Mouse (Mus musculus): ENCODE results near the gene Igsf8. TPM values are rescaled to one million over a fixed set of nuclear protein-coding genes. Genes with fewer than 3 reads are reported as not detected.

Igsf8 gene
- polyA plus RNA-seq, 1 experiment = 159 TPM

DNA sequence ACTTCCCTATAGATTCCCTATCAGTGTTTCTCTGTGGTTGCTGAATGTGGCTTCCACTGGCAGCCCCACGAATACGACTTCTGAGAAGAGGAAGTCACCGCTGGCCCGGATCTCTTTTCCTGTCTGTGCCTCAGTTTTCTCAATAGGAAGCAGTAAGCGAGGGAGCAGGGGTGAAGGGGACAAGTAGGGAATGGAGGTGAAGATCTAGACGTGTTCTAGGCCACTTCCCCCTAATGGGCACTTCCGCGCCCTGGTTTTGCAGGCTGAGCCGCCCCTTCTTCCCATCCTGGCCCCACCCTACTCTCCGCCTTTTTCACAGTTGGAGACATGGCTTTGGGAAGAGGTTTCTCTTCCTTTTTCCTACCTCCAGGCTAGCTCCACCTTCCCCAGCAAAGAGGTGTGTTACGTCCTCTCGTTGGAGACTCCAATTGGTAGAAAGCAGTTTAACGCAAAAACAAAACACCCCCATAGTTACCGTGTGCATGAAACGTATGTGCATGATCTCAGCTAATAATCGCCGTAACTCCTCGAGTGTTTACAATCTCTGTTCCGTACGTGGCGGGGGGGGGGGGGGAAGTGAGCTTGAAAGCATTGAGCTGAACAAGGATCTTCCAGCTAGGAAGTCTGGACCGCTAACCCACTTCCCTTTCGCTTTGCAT is 49.9 kb downstream of the Igsf8 start:
- TF ChIP-seq CTCF (IDR thresholded peaks at IDR 0.05; ENCODE audit: borderline replicate concordance, control insufficient read depth, extremely low read depth, insufficient read depth, low read length, poor library complexity) (no peak), POLR2A (IDR thresholded peaks at IDR 0.05; ENCODE audit: control insufficient read depth, extremely low read depth, insufficient read depth, low read length, poor library complexity) (no peak)
- no peaks in the 10 kb centered on the region for H3K36me3 ChIP-seq (ENCODE audit: control insufficient read depth, insufficient read depth, low read length)
- peak overlapping the region; percentile 65 for H3K4me3 ChIP-seq (ENCODE audit: control insufficient read depth, insufficient read depth, low read length)
- H3K27ac ChIP-seq (ENCODE audit: control insufficient read depth, insufficient read depth, low read length) = peak overlapping the region; percentile 73
- peaks cover 32% of the 10 kb centered on the region for H3K4me1 ChIP-seq (replicated peaks; ENCODE audit: control insufficient read depth, insufficient read depth, low read length)
- WGBS = 1% methylated on average over 23 of the region's 23 CpGs
- H3K27me3 ChIP-seq (ENCODE audit: control insufficient read depth, insufficient read depth, low read length) = no peaks in the 10 kb centered on the region
- DNase-seq = peak; percentile 39

DNA sequence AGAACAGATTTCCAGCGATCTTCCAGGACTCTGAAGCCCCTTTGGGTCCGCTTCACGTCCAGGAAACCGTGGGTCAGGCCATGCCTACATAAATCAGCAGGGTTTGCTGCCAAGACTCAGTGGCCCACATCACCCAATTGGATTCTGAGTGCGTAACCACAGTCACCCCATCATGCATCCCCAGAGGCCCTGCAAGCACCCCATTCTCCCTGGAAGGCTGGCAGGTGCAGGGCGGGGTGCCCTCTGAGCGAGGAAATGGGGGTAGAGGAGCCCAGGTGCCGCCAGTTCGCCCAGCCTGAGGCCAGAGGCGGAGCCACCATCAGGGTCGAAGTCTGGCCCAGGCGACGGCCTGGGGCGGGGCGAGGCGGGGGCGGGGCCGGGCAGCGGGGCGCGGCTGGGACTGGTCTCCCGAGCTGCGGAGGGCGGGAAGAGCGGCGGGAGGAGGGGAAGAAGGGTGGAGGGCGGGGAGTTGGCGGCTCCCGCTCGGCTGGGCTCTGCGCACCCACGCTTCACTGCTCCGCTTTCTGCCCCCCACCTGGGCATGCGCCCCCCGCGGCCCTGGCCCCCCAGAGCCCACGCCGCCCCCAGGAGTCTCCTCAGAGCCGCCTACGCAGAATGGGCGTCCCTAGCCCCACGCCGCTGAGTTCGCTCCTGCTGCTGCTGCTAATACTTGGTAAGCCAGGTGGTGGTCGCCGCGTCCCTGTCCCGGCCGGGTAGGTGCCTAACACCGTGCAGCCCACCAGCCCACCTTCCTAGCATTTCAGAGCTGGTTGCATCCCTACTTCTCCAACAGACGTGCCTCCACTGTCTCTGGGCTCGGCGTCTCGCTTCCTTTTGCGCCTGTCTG is 50.7 kb downstream of the Igsf8 start:
- Histone ChIP-seq H3K36me3 (ENCODE audit: control insufficient read depth, insufficient read depth, low read length) (no peaks in the 10 kb centered on the region), H3K4me1 (replicated peaks; ENCODE audit: control insufficient read depth, insufficient read depth, low read length) (peaks cover 30% of the 10 kb centered on the region), H3K4me3 (ENCODE audit: control insufficient read depth, insufficient read depth, low read length) (peak overlapping the region; percentile 65), H3K27ac (ENCODE audit: control insufficient read depth, insufficient read depth, low read length) (peak overlapping the region; percentile 73), H3K27me3 (ENCODE audit: control insufficient read depth, insufficient read depth, low read length) (no peaks in the 10 kb centered on the region)
- peak; percentile 92 for DNase-seq
- under 1% methylated on average over 50 of the region's 55 CpGs for WGBS
- 0 out of 2 replicates have a peak, but pooled peaks have one; percentile 30 for TF ChIP-seq CTCF (IDR thresholded peaks at IDR 0.05; ENCODE audit: borderline replicate concordance, control insufficient read depth, extremely low read depth, insufficient read depth, low read length, poor library complexity)
- peak; percentile 61 for TF ChIP-seq POLR2A (IDR thresholded peaks at IDR 0.05; ENCODE audit: control insufficient read depth, extremely low read depth, insufficient read depth, low read length, poor library complexity)

GRCm38 (mm10) chr1:172312768-172313561 is 51.5 kb downstream of the Igsf8 start:
- 19% methylated on average over 16 of the region's 16 CpGs for WGBS
- H3K4me3 ChIP-seq (ENCODE audit: control insufficient read depth, insufficient read depth, low read length) = peak overlapping the region; percentile 65
- H3K36me3 ChIP-seq (ENCODE audit: control insufficient read depth, insufficient read depth, low read length) = no peaks in the 10 kb centered on the region; the same call in 1 of the 2 replicates
- no peak for DNase-seq
- H3K27ac ChIP-seq (ENCODE audit: control insufficient read depth, insufficient read depth, low read length) = no peak overlapping the region
- H3K4me1 ChIP-seq (replicated peaks; ENCODE audit: control insufficient read depth, insufficient read depth, low read length) = peaks cover 30% of the 10 kb centered on the region
- TF ChIP-seq POLR2A (IDR thresholded peaks at IDR 0.05; ENCODE audit: control insufficient read depth, extremely low read depth, insufficient read depth, low read length, poor library complexity) (no peak), CTCF (IDR thresholded peaks at IDR 0.05; ENCODE audit: borderline replicate concordance, control insufficient read depth, extremely low read depth, insufficient read depth, low read length, poor library complexity) (no peak)
- no peaks in the 10 kb centered on the region for H3K27me3 ChIP-seq (ENCODE audit: control insufficient read depth, insufficient read depth, low read length)

GRCm38 (mm10) chr1:172313613-172314411 is 52.4 kb downstream of the Igsf8 start:
- H3K36me3 ChIP-seq (ENCODE audit: control insufficient read depth, insufficient read depth, low read length) = no peaks in the 10 kb centered on the region; the same call in 1 of the 2 replicates
- H3K4me1 ChIP-seq (replicated peaks; ENCODE audit: control insufficient read depth, insufficient read depth, low read length) = peaks cover 30% of the 10 kb centered on the region
- no peaks in the 10 kb centered on the region for H3K27me3 ChIP-seq (ENCODE audit: control insufficient read depth, insufficient read depth, low read length)
- no peak overlapping the region for H3K4me3 ChIP-seq (ENCODE audit: control insufficient read depth, insufficient read depth, low read length)
- no peak for DNase-seq
- no peak for TF ChIP-seq CTCF (IDR thresholded peaks at IDR 0.05; ENCODE audit: borderline replicate concordance, control insufficient read depth, extremely low read depth, insufficient read depth, low read length, poor library complexity)
- TF ChIP-seq POLR2A (IDR thresholded peaks at IDR 0.05; ENCODE audit: control insufficient read depth, extremely low read depth, insufficient read depth, low read length, poor library complexity) = no peak
- WGBS = 90% methylated on average over 10 of the region's 10 CpGs
- H3K27ac ChIP-seq (ENCODE audit: control insufficient read depth, insufficient read depth, low read length) = no peak overlapping the region

GRCm38 (mm10) chr1:172314911-172315310 is 53.5 kb downstream of the Igsf8 start:
- WGBS = 91% methylated on average over 3 of the region's 3 CpGs
- H3K36me3 ChIP-seq (ENCODE audit: control insufficient read depth, insufficient read depth, low read length) = peaks cover 4% of the 10 kb centered on the region; the same call in 1 of the 2 replicates
- no peak for TF ChIP-seq CTCF (IDR thresholded peaks at IDR 0.05; ENCODE audit: borderline replicate concordance, control insufficient read depth, extremely low read depth, insufficient read depth, low read length, poor library complexity)
- TF ChIP-seq POLR2A (IDR thresholded peaks at IDR 0.05; ENCODE audit: control insufficient read depth, extremely low read depth, insufficient read depth, low read length, poor library complexity) = no peak
- no peak overlapping the region for H3K4me3 ChIP-seq (ENCODE audit: control insufficient read depth, insufficient read depth, low read length)
- H3K27ac ChIP-seq (ENCODE audit: control insufficient read depth, insufficient read depth, low read length) = no peak overlapping the region
- H3K4me1 ChIP-seq (replicated peaks; ENCODE audit: control insufficient read depth, insufficient read depth, low read length) = peaks cover 27% of the 10 kb centered on the region
- H3K27me3 ChIP-seq (ENCODE audit: control insufficient read depth, insufficient read depth, low read length) = no peaks in the 10 kb centered on the region
- no peak for DNase-seq
